Mouse (Mus musculus): ENCODE data around the gene Gm28919.
"Not testable (repeated sequence)": the region's sequence is repeated elsewhere in the genome, so short reads cannot be mapped to it uniquely, and the experiment has no call there.

The Gm28919 gene

DNA sequence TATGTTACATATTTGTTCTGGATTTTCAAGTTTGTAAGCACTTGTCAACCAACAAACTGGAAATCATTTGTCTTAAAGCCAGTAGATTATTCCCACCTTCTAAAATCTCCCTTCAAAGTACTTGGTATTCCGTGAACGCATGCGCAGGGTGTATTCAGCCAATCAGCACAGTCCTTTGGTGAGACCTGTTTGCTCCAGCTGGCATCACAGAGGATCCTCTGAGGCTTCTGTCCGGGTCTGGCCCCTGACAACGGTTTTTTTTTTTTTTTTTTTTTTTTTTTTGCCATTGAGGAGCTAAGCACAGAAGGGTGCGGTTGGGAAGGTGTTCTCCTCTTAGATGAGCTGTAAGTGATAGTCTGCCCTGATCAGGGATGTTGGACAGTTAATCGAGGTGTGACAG is at the start of gene Gm28919:
Gm28919 (plus strand) TSS at position 301 of the 400 bp plus-strand sequence.
- DNase-seq = not testable (repeated sequence)

All from retina, postnatal 1 day (tissue).